Mouse (Mus musculus): ENCODE measurements around the gene Rtn3. TPM values are rescaled to one million over a fixed set of nuclear protein-coding genes. Genes with fewer than 3 reads are reported as not detected.
"Not testable (repeated sequence)": the region's sequence is repeated elsewhere in the genome, so short reads cannot be mapped to it uniquely, and the experiment has no call there.

Rtn3 gene
- total RNA-seq, 2 experiments from 2014 or later: 75.2 to 76.0 TPM

DNA sequence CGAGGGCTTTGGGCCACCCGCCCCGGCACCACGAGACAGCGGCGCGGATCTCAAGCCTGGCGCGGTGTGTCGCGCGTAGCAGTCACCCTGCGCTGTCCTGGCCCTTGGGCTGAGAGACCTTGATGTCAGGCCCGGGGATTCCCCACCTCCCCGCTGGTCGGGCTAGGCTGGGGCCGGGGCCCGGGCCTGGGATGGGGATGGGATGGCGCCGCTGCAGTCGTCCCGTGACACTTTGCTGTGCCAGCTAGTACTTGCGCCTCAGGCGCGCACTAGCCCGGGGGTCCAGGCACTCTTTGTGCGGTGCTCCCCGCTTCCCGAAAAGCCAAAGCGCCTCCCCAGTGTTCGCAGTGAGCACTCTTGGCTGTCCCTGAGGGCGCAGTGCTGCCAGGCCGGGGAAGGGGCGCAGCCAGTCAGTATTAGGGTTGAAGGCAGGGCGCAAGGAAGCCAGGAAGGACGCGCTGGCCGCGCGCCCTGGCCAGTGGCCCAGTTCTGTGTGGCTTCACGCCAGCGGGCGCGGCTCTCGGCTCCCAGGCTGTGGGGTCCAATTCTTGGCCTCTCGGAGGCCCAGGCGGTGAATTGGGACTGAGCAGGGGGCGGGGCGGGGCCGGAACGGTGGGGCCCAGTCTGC is 59.9 kb downstream of the Rtn3 start:
- peak; percentile 83 to 86 for DNase-seq (ENCODE audit: low spot score in 2 of 2)

DNA sequence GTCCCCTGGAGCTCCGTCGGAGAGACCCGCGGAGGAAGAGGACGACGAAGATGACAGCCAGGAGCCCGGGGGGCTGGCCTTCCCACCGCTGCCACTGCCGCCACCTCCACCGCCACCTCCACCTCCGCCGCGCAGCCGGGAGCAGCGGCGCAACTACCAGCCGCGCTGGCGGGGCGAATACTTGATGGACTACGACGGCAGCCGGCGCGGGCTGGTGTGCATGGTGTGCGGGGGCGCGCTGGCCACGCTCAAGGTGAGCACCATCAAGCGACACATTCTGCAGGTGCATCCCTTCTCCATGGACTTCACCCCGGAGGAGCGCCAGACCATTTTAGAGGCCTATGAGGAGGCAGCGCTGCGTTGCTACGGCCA is 60.4 kb downstream of the Rtn3 start:
- no peak for DNase-seq (ENCODE audit: low spot score in 2 of 2)

DNA sequence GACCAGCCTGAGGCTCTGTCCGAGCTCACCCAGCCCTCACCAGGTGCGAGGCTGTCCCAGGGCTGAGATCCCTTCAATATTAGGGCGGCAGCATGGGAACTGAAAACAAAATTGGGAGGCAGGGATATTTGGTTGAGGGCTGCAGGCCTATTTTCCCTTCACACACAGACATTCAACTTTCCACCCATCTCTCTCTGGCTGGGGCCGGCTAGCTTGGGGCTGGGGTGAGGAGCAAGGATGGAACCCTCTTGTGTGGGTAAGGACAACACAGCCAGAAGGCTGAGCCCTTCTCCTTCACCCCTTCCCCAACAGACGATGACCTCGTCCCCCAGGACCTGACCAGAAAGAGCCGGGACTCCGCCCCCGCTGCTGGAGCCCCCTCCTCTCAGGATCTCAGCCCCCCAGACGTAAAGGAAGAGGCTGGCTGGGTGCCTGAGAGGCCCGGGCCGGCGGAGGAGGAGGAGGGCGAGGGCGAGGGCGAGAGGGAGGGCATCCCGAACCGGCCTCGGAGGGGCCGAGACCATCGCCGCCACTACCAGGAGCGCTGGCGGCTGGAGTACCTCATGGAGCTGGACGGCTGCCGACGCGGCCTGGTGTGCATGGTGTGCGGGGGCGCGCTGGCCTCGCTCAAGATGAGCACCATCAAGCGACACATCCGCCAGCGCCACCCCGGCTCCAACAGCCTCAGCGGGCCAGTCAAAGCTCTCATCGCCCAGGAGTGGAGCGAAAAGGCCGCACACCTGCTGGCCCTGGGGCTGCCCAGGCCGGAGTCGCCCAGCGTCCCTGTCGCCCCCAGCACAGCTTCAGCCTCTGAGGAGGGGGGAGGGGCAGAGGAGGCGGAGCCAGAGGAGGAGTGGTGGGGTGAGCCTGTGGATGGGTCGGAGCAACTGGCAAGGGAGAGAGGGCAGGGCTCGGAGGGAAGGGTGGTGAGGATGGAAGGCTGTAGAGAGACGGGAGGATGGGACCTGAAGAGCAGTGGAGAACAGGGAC is 61.2 kb downstream of the Rtn3 start:
- peak; percentile 31 to 62 for DNase-seq (ENCODE audit: low spot score in 2 of 2)

DNA sequence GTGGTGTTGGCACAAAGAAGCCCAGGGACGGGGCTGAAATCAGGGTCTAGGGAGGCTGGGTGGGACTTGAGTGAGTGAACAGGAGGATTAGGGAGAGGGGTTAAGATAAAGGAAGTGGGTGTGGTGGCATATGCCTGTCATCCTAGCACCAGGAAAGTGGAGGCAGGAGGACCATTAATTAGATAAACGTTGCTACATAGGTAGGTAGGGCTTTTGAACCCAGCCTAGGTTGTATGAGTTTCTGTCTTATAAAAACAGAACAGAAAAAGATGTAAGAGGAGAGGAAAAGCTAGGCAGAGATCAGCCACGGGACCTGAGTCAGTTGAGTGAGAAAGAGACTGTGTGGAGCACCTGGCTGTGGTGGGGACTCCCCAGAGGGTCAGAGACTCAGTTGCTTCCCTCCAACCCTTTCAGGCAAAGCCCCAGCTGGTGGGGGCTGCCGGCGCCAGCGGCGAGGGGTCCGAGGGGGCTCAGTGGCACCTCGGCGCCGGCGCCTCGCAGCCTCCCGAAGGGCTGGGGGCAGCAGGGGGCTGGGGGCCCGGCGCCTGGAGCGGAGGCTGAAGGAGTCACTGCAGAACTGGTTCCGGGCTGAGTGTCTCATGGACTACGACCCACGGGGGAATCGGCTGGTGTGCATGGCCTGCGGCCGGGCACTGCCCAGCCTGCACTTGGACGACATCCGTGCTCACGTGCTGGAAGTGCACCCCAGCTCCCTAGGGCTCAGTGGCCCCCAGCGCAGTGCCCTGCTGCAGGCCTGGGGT is 62.1 kb downstream of the Rtn3 start:
- no peak for DNase-seq (ENCODE audit: low spot score in 2 of 2)

DNA sequence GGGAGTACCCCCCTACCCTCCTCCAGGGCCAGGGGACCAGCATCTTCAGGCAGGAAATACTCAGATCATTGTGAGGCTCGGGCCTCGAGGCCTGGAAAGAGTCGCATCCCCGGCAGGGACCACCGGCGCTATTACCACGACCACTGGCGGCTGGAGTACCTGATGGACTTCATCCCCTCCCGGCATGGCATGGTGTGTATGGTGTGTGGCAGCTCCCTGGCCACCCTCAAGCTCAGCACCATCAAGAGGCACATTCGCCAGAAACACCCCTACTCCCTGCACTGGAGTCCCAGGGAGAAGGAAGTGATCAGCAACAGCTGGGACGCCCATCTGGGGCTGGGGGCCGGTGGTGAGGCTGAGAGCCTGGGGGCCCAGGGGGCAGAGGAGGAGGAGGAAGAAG is 63.0 kb downstream of the Rtn3 start:
- no peak for DNase-seq (ENCODE audit: low spot score in 2 of 2)

DNA sequence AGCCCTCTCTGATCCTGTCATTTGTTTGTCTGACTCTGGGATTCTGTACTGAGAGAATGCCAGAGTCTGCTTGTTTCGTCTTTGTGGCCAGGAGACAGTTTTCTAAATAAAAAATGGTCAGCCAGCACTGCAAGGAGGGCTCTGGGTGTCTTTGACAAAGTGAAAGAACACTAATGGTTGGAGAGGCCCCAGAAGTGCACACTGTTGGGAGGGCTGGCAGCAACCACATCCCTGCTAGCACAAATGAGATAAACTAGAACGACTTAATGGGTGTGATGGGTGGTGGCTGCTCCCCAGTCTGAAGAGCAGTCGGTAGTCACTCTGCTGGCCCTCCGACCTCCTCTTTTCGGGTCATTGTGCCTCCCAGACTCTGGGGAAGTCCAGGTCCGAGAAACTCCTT is 63.9 kb downstream of the Rtn3 start:
- DNase-seq (ENCODE audit: low spot score in 2 of 2): no peak

DNA sequence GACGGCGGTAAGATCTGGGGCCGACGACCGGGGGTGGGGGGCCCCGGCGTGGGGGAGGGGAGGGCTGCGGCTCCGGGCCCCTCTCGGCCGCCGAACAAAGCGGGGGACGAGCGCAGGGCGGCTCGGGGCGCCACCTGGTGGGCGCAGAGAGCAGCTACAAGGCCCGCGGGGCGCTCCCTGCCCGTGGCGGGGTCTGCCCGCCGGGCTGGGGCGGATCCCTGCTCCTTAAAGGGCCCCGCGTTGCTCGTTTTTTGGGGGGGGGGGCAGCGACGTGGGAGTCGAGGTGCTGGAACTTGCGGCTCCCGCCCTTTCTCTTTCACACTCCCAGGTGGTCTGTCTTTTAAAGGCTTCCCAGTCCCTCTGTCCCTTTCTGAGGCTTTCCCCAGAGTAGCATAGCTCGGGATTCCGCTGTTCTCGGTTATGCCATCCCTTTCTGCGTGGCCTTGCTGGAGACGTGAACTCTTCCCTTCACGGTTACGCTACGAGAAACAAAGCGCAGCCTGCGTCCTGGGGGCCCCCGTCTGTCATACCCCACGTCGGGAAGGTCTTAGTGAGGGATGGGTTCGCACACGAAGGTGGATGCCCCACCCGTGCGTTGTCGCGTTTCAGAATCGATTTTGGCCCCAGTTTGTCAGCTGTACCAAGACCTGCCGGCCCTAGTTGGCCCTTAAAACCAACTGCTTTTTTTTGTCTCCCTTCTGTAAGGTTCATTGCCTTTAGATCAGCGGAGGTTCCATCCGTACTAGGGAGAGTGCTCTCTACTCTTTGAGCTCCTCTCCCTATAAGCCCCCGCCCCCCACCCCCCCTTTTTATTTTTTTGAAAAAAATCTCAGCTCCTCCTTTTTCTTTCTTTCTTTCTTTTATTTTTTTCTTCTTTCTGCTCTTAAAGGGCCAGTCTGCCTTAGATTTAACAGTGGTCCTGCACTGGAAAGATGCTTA is 64.9 kb downstream of the Rtn3 start:
- DNase-seq (ENCODE audit: low spot score in 2 of 2): peak; percentile 78 to 86

DNA sequence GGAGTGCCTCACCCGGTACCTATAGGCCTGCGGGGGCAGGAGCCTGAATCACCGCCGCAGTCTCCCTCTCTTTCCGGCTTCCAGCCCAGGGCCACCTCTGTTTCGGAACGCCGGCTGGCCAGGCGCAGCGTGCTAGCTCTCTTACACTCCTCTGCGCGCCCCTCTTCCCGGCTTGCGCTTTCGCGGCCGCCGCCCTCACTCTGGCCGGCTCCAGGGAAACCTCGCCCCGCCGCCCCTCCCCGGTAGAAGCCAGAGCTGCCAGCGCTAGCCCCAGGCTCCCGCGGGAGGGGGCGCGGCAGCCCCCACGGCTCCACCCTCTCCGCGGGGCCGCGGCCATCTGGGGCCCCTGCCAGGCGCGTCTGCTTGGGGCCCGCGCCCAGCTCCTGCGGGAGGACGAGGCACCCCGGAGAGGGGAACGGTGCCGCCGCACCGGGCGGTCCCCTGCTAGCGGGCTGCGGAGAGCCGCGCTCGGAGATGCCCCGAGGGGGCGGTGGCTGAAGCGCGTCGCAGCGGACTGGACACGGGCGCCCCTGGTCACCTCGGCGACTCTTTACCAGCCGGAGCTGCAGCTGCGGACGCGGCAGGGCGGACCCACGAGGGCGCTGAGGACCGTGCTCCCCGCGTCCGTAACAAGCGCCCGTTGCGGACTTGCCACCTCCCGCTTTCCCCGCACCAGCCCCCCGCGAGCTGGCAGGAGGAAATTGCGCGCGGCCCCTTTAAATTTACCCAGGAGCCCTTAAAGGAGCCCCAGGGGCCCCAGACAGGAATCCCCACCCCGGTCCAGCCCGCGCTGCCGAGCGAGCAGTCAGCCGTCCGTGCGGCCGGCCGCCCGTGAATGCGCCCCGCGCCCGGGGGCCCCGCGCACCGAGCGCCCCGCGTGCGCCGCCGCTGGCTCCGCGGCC is 66.0 kb downstream of the Rtn3 start, which contains the start of gene 2700081O15Rik:
2700081O15Rik (plus strand) TSS at position 792 of the 902 bp plus-strand sequence.
- peak; percentile 64 to 83 for DNase-seq (ENCODE audit: low spot score in 2 of 2)

DNA sequence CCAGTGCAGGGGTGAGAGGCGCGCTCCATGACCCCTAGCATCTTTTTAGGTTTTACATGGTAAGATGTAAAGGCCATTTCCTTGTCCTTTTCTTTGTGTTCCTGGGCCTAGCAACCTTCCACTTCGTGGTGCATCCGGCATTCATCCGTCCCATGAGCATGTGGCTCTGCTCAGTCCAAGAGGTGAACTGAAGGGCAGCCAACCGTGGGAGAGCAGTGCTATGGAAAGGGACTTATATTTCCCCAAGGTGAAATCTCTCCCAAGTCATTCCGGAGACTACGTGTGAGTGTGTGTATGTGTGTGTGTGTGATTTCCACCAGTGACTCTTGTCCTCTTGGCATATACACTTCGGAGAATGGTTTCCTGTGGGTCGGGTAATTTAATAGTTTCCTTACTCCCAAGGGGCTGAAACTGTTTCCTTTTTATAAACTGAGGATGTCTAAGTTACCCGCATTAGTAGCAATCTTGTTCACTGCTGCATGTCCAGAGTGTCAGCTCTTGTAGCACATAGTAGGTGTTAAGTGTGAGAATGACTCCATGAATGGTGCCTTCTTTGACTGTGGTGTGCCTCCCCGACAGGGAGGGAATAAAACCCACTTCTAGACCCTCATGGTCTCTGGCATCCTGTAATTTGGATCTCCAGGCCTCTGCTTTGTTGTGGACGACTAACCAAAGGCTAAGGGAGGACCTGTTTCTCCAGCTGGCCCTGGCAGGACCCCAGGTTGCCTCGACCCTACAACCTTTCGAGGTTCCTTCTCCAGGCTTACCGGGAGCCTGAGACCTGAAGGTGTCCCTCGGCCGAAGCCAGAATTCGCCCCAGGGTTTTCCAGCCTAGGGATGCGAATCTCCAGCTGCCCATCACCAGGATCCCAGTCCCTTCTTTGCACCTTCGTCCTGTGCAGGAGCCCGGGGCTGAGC is 66.9 kb downstream of the Rtn3 start:
- DNase-seq (ENCODE audit: low spot score in 2 of 2): no peak

DNA sequence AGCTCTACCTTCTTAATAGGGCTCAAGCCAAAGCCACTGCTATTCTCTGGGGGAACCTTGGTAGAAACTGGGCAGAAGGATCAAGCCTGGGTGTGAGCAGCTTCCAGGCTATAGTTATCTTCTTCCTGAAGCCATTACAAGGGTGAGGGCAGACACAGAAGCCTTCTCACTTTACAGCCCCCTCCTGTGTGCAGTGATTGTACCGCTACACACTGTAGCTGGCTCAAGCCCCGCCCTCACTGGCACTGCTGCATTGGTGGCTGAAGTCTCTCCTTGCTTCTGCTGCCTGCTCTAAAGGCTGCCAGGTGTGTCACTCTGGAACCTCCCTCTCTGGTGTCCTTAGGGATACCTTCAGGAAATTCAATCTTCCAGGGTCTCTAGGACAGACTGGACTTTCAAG is 70.7 kb downstream of the Rtn3 start:
- no peak for DNase-seq (ENCODE audit: low spot score in 2 of 2)

DNA sequence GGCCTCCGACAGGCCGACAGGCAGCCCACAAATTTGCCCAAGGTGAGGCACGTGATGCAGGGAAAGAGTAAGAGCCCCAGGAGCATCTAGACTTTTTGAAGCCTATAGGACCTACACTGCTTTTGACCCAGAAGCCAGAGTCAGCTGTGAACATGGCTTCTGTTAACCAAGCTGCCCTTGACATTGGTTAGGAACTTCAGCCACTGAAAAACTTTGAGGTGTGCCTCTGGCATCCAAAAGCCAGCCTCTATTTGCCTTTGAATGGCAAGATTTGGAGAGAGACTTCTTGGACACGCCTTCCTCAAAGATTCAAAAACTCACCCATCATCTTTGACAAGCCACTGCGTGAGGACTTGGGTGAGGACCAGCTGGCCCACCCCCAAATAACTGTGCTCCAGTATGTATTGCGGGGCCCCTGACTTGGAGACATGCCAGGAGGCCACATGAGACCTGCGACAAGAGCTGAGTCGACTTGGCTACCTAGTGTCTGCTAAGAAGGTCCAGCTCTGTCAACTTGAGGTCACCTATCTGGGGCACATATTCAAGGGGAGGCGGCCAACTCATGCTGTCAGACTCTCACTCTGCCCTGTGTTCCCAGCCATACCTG is 78.4 kb downstream of the Rtn3 start:
- DNase-seq (ENCODE audit: low spot score in 2 of 2): no peak

DNA sequence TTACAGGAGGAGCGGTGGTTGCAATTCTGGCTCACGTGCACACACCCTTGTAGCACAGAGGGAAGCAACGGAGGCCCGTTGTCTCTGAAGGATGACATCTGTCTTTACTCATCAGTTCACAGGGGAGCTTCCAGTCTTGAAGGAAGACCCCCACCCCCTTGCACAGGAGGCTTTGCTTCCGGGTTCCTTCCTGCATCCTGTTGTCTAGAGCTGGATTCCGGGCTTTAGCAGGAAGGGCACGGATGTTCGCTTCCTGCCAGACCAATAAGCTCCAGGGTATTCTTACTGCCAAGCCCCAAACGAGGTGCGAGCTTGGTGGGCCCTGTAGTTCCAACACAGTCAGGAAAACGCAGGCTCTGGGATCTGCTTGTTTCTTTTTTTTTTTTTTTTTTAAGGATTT is 82.4 kb downstream of the Rtn3 start:
- no peak for DNase-seq (ENCODE audit: low spot score in 2 of 2)

DNA sequence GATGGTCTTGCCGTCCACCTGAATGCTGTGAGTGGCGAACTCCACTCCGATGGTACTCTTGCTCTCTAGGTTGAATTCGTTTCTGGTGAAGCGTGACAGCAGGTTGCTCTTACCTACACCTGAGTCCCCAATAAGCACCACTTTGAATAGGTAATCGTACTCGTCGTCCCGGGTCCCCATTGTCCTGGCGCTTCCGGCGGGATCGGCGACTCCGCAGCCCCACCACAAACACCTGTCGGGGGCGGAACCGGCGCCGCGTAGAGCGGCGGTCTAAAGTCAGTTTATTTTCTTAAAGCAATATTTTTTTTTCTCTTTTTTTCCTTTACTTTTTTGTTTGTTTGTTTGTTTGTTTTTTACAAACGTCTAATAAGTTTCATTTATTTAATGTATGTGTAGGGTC is 84.2 kb downstream of the Rtn3 start:
- DNase-seq (ENCODE audit: low spot score in 2 of 2): not testable (repeated sequence)

DNA sequence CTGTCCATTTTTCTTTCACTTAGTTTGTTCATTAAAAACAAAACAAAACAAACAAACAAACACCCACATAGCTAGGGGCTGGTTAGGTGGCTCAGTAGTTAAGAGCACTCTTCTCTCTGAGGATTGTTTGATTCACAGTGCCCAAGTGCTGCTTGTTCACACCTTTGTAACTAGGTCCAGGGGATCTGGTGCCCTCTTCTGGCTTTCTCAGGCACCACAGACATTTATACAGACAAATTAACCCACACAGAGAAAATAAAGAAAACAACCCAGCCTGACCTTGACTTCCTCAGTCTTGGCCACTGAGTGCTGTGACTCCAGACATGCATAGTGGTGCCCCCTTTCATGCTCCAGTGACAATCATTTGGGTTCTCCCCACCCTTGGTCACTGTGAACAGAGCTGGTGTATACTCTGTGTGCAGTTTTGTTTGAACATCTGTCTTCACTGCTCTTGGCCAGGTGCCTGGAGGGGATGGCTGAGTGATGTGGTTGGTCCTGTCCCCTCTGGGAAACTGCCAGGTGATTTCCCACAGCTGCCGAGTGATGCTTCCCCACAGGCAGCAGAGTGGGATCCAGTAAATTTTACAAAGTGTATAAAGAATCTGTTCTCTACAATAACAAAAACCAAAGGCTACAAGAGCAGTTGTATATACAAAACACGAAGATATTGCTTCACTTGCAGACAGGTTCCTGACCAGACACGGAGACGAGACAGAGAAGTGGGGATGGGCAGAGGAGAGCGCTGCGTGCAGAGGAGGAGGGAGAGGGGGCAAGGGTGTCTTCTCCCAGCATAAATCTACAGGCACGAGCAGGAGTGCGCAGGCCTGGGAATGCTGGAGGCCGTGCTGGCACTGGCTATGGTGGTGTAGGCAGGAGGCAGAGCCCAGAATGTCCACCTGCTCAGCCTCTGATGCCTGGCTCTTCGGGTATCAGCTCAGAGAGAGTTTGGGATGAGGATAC is 85.9 kb downstream of the Rtn3 start:
- DNase-seq (ENCODE audit: low spot score in 2 of 2): peak in 1 of 2 experiments; percentile 69

DNA sequence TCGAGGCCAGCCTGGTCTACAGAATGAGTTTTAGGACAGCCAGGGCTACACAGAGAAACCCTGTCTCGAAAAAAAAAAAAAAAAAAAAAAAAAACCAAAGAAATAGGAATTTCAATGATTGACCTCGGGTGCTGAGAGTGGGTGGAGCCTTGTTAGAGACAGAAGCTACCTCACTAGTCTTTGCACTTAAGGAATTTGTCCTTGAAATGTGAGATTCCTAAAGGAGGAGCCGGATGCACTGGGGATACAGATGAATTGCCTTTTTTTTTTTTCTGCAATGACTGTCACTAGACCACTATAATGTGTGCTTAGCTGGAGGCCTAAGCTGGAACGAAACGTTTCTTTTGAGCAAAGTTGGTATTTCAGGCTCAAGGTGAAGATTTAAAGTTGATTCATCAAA is 94.6 kb downstream of the Rtn3 start:
- no peak for DNase-seq (ENCODE audit: low spot score in 2 of 2)

DNA sequence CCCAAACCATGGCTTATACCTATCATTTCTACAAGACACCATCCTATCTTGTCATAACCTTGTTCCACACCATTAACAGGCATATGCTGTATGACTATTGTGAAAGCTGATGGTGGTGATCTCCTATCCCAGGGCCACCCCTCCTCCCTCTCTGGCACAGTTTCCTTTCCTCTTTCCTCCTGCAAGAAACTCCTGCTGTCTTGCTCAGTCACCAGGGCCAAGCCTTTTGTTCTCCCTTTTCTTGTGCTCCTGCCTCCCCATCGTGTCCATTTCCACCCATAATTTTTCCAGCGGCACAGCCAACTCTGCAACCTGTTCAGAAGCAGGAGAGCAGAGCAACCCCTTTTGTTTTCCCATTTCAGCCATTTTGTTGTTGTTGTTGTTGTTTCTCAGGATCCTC is 97.0 kb downstream of the Rtn3 start:
- no peak for DNase-seq (ENCODE audit: low spot score in 2 of 2)

Data from gastrocnemius, postnatal 4 days (tissue).